Mouse (Mus musculus): Measurements from ENCODE around the gene Traf1.

Gene Traf1

DNA sequence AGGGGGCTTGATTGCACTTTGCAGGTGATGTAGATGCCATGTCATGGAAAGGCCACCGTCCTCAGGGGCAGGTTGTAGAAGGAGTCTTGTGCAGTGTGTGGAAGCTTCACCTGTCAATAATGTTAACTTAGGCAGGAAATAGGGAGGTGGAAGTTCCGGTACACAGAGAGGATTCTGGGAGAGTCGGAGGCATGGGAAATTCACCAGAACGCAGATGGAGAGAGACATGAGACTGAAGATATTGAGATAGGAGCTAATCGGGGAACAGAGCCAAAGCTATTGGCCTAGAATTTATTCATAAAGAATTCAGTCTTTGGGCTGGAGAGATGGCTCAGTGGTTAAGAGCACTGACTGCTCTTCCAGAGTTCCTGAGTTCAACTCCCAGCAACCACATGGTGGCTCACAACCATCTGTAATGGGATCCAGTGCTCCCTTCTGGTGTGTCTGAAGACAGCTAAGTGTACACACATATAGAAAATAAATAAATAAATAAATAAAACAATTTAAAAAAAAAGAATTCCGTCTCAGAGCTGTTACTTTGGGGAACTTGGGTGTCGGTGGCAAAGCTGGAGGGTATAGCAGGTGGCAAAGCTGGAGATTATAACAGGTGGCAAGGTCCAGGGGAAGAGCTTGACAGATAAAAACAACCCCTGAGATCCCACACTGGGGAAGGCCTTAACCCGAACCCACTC lies 4.8 kb upstream of the Traf1 start:
- peak; percentile 27 for DNase-seq (ENCODE audit: low read depth)

DNA sequence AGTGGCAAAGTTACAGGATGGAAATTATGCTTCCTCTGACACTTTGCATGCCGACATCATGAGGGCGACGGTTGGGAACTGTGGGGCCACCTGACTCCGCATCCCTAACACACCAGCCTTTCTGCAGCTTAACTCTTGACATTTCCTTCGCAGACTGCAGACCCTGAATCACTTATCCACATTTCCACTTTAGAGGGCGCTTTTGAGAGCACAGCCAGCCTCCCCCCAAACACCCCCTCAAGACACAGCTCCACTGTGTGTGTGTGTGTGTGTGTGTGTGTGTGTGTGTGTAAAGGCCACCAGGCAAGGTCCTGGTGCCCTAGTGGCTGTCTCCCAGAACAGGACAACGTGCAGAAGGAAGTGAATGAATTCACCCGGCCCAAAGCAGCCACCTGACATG lies 4.2 kb upstream of the Traf1 start:
- DNase-seq (ENCODE audit: low read depth): no peak

DNA sequence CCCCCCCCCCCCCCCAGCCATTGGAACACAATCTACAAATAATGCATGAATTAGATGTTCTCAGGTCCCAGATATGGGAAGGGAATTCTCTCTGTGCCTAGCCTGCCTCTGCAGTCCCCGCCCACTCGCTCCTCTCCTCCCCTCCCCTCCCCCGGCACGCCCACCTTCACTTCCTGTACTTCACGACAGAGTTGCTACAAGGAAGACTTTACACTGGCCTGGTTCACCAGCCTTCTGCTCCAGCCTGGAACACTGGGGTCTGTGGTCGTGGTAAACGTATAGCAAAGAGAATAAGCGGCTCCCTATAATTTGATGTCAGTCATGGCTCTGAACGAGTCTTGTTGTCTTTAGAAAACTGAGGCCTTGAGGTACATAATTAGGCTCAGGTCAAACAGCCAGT lies 3.7 kb upstream of the Traf1 start:
- DNase-seq (ENCODE audit: low read depth): peak; percentile 89

DNA sequence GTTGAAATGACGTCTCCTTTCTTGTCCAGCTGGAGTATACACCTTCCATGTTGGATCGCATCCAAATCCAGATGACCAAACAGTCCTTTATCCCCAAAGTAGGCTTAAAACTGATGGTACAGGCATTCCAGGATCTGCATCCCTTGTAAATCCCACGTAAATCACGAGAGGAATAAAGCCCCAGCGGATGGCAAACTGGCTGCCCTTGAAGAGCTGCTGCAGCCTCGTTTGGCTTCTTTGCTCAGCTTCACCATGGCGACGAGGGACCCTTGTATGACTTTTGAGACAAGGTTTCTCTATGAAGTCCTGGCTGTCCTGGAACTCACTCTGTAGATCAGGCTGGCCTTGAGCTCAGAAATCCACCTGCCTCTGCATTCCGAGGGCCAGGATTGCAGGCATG lies 3.1 kb upstream of the Traf1 start:
- peak; percentile 51 for DNase-seq (ENCODE audit: low read depth)

DNA sequence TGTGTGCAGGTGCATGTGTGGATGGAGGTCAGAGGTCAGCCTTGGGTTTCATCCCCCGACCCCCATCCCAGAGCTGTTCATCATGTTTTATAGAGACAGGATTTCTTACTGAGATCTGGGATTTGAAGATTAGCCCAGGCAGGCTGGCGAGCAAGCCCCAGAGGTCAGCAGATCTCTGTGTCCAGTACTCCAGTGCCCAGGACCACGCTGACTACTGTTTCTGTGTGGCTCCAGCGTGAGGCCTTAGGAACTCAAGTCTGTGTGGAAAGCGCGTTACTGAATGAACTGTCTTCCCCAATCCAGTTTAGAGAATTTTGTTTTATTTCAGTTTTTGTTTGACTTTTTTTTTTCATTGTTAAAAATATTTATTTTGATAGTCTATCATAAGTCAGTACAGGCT lies 2.7 kb upstream of the Traf1 start:
- no peak for DNase-seq (ENCODE audit: low read depth)

DNA sequence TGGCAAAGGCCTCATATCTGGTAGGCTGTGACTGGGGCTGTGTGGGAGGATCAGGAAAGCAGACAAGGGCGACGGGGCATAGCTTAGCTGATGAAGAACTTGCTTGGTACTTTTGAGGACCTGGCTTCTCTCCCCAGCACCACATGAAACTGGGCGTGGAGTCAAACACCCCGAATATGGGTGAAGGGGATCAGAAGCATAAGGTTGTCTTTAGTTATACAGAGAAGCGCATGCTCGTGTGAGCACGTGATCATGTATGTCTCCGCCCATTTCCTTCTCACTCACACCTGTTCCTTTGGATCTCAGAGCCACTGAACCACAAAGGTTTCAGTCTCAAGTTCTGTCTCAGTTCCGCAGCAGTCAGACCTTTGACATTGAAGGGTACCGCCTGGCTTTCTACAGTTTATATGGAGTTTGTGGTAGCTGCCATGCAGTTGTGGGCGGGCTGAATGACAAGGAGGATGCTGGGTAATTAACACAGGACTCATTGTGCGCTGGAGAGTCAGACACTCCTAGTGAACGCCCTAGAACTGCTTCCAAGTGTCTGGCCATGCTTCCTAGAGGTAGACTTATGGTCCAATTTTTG lies 1.9 kb upstream of the Traf1 start:
- peak; percentile 97 for DNase-seq (ENCODE audit: low read depth)

DNA sequence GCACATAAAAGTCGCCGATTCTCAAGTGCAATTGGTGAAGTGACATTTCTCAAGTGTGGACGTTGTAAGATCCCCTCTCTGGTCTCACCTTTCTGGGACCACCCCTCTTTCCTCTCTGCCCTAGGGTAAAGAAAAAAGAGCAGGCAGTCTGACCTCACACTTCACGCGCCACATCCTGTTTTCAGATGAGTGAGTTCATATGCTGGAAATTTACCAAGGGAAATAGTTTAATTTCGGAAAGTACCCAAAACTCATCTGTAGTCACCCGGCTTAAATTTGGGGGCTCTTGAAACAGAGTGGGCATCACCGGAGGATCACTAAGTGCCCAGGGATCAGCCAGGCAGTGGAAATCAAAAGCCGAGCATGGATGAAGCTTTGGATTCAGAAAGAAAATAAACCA lies 1.3 kb upstream of the Traf1 start:
- DNase-seq (ENCODE audit: low read depth): peak; percentile 96

DNA sequence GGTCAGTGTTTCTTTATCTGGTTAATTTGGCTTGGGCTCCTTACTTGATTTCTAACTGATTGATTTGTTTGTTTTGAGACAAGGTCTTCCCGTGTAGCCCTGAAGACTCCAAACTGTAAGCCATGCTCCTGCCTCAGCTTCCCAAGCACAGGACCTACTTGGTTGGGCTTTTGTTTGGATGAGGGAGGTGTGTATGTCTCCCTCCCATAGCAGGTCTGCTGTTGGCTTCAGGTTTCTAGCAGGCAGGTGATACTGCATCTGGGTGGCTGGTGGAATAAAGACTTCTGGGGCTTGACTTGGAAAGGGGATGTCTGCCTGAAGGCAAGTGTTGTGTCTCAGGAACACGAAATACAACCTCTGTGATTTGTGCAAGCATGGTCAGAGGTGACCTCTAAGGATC lies 639 bp upstream of the Traf1 start:
- DNase-seq (ENCODE audit: low read depth): peak; percentile 71

DNA sequence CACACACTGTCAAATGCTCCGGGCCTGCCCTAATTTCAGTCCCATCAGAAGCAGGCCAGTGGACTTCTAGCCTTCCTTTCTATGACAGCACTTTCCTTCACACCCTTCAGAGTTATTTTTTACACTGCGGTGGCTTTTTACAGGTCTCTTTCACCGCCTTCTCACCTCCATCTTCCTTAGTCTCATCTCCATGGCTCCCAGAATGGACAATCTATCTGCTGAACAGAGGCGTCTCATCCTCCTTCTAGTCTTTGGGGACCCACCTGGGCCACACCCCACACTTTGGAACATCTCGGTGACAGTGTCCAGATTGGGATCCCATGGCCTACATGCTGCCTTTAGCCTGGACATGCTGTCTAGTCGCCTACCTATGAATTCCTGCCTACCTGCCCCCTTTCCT lies 606 bp downstream of the Traf1 start:
- peak; percentile 73 for DNase-seq (ENCODE audit: low read depth)

DNA sequence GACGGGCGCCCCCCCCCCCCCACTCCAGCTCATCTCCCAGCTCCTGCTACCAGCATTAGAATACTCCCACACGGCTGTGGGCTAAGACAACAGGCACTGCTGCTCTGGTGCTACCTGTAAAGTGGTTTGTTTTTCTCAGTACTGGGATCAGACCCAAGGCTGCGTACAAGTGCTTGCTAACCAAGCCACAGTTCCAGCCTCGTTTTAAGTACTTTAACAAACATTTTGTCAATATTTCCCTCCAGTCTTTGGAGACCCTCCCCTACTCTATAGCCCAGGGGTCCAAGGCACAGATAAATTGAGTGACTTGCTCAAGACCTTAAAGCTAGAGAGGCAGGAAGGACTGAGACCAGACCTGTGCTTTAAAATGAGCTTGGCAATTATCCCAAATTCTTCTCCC lies 1.1 kb downstream of the Traf1 start:
- DNase-seq (ENCODE audit: low read depth): peak; percentile 70

DNA sequence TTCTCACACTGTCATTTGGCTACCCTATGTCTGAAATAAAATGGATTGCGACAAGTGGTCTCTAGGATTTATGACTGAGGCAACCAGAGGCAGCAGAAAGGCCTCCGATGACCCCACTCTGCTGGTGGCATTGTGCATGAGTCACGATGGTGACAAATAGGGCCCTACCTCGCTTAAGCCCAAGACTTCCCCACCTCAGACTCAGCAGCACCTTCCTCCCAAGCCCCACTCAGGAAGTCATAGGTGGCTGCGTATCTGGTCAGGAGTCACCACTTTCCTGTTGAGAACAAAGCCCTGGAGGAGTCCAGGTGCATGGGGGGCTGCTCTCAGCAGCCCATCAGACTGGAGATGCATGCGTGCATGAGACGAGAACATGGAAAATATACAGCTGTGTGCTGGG lies 3.0 kb downstream of the Traf1 start:
- DNase-seq (ENCODE audit: low read depth): peak; percentile 81

DNA sequence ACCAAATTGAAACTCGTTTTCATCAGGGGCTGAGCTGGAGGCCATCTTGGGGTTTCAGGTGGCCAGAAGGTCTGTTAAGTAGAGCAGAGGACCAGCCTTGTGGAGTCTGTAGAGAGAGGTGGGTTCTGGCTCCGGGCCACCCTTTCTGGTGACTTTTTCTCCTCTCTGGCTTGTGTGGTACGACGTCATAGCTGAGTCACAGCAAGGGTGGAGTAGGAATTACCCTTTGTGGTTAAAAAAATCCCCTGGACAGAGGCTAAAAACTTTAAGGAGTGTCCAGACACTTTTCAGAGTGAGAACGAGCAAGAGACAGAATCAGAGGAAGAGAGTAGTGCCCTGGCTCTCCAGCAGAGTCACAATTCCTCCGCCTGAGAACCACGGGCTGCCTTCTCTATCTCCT lies 3.5 kb downstream of the Traf1 start:
- peak; percentile 93 for DNase-seq (ENCODE audit: low read depth)

DNA sequence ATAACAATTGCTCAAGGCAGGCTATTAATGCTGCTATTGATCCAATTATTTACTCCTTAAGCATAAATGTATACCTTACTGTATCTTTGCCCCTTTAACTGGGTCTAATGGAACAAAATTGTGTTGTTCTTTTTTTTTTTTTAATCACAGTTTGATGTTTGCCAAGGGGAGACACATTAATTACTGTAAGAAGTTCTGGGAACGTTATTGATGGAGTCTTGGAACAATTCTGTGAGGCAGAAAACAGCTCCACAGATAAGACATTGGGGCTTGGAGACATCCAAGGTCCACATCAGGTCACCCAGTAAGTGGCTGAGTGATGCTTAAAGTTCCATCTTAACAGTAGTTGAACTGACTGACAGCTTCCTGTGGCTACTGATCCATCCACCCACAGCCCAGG lies 4.2 kb downstream of the Traf1 start:
- DNase-seq (ENCODE audit: low read depth): no peak

DNA sequence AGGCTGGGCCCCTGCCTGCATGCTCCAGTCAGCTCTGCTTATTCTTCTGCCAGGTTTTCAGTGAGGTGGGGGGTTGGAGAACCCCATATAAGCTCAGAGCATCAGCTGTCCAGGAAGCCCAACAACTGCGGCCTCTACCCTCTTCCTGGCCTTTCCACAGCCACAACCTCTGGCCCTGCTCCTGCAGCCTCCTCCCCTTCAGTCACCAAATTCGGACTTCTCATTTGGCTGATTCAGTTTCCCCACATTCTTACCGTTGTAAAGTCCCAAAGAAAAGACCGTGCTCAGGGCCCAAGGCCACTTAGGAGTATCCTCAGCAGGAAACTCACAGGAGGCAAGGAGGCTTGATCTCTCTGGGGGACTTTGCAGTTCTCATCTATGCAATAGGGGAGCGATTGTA lies 4.6 kb downstream of the Traf1 start:
- DNase-seq (ENCODE audit: low read depth): peak; percentile 61

DNA sequence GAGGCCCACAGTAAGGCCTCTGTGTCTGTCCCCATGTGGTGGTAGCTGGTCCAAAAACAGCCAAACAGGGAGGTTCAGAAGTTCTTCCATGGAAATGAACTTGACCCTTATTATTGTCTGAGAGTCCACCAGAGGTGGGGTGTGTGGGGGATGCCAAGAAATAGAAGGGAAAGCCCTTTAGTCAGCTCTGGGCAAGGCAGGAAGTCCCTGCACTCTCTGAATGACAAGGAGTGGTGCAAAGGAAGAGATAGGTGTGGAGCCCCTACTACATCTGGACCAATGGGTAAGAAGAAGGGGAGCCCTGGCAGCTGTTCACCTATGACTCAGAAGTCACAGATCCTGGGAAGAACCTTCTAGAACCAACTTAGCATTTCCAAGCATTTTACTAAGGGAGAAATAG lies 7.2 kb downstream of the Traf1 start:
- DNase-seq (ENCODE audit: low read depth): peak; percentile 61

DNA sequence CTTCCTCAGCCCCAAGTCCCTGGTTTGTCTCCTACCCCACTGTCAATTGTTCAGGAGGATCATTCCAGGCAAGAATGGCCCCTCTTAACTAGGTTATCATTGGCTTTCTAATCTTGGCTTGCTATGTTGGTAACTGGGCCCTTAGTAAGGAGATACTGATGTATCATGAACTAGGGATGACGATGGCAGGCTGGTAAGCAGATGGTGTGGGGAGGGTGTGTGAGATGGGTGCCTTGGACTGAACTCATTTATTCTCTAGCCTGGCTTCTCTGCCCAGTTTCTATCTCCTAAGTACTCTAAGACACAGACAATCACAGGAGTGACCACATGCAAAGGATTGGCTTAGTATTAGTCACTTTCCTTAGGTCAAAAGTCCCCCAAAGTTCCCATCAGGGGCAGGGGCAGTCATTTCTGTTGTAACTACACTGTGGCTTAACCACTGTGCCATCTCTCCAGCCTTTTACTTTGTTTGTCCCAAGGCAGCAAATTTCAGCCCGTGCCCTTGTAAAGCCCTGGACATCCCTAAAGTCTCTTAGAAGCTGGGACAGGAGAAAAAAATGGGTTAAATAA lies 7.9 kb downstream of the Traf1 start:
- DNase-seq (ENCODE audit: low read depth): peak; percentile 39

DNA sequence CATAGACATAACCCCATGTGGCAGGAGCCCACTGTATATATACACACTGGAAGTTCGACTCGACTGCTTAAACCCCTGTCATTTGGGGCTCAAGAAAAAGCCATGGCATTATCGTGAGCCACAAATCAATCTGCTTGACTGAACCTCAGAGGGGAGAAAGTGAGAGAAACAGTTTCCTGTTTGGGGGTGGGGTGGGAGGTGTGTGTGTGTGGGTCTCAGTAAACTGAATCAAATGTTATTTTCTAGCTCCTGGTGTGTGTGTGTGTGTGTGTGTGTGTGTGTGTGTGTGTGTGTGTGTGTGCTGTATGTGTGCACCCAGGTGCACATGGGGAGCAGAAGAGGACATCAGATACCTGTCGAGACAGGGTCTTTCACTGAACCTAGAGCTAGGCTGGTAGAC lies 8.6 kb downstream of the Traf1 start:
- DNase-seq (ENCODE audit: low read depth): peak; percentile 63

DNA sequence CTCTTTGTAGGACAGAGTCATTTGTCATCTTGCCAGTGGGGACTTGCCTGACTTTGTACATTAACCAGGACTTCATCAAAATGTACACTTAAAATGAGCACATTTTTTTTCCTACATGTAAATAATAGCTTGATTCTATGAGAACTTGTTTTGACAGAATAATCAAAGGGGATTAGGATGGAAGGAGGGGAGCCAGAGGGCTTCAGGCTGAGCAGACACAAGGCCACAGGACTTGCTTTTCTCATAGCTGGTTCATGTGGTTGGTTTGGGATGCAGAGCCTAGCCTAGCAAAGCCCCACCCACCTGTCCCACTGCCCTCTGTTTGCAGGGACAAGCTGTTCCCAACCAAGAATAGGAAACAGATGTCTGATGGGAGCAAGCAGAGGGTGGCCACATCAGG lies 10.1 kb downstream of the Traf1 start:
- DNase-seq (ENCODE audit: low read depth): no peak

DNA sequence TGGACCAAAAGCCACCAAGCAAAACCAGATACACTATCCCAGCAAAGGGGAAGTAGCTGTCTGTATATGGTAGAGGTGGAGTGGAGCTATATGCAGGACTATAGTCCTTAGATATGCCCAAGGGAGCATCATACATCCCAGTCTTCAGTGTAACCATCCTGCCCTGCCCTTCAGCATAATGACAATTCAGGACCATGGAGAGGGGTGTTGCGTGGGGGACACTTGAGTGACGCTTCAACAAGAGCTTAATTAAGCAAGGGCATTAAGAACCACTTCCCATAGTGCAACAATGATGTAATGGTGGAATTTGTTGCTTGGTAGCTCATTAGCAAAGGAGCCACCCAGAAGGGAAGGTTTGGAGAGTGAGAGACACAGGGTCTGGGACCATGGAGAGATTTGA lies 12.9 kb downstream of the Traf1 start:
- peak; percentile 44 for DNase-seq (ENCODE audit: low read depth)

DNA sequence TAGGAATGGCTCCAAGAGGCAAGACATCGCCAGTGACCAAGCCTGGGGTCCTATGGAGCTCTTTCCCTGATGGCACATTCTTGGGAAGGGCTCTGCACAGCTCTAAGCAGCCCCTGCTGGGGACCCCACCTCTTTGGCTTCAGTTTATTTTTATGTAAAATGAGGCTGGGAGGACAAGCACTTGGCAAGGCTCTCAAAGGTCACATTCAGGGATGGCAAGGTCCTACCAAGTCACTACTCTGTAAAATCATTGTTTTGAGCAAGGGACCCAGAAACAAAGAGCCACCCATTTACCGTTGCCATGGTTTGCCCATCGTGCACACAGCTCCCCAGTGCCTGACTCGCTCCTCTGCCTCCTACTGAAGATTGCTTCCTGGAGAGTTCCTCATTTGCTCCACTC lies 15.5 kb downstream of the Traf1 start:
- DNase-seq (ENCODE audit: low read depth): no peak

DNA sequence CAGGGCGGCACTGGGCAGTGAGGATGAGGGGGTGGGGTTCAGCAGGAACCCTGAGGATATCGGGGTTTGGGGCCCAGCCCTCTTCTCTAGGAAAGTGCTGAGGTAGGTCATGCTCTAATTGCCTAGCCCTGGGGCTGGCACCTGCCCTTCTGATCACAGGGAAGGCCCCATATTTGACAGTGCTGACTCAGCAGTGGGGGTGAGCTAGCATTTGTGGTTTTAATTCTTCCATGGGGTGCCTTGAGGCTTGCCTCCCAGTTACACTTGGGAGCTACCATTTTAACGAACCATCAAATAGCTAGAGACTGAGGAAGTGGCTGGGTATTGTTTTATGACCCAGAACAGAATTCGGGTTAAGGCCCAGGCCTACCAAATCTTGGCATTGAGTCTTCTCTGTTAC lies 16.0 kb downstream of the Traf1 start:
- peak; percentile 60 for DNase-seq (ENCODE audit: low read depth)

DNA sequence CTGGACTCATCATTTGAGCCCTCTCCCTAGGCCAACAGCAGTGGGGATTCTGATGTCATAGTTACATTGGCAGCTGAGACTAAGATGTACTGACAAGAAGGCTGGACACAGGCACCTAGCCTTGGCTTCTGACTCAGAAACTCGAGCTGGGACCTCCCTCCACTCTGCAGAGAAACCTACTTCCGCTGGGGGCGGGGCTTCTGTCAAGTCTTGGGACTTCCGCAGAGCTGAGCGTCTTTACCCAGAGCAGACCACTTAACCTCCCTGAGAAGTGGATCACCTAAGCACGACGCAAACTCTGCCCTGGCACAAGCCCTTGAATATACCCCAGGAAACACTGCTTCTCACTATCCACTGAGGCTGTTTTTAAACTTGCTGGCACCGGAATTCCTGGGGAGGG lies 16.8 kb downstream of the Traf1 start:
- peak; percentile 91 for DNase-seq (ENCODE audit: low read depth)

DNA sequence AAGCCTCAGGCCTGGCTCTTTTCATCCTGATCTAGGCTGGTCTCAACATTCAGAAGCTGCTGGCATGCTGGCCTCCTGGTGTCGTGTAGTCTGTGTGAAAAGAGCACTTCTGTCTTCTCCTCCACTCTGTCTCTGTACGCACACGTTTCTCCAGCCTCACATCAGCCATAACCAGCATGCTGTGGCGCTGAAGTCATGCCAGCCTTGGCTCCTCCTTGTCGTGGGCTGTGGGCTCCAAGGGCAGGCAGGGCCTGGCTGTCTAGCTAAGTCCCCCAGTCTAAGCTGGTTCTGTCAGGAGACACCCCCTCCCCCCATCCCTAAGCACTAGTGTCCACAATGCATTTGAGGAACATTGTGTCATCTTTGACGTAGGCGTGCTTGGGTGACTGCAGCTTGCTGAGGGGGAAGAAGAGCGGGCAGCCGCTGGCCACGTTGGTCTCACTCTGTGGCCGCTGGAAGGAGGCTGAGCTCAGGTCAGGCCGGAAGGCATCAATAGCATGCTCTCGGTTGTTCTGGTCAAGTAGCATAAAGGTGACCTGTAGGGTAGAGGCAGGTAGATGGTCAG lies 17.9 kb downstream of the Traf1 start:
- no peak for DNase-seq (ENCODE audit: low read depth)

Data from induced T-regulatory cell, adult 2 months (primary cell).